13 mouse cellular contexts compared by ENCODE assay signal in genomic region chr9:15978317-15978716, GRCm38 (mm10).
"Had no signal": no experiment of that assay in that cellular context is flagged by ENCODE, and none has a peak within 500 bp of the region (broad histone marks: within the 10 kb centered on the region; RNA-seq: fewer than 3 reads in every experiment).

No protein-coding gene starts in this region.

- H3K4me2 ChIP-seq: kidney, embryonic 15.5 days; limb, embryonic 15.5 days; liver, embryonic 12.5 days; lung, embryonic 14.5 days had no signal

- H3K9ac ChIP-seq: kidney, embryonic 15.5 days; limb, embryonic 15.5 days; liver, embryonic 12.5 days; lung, embryonic 14.5 days had no signal

- DNase-seq: kidney, postnatal 14 days; lung, embryonic 14.5 days; lung, postnatal 10 days; lung, postnatal 4 days; midbrain, embryonic 14.5 days; right cerebral cortex, adult 18-20 months; right cerebral cortex, postnatal 25 days; thymus, adult 18-20 months; thymus, postnatal 14 days had no signal

- H3K36me3 ChIP-seq: kidney, embryonic 15.5 days; limb, embryonic 15.5 days; liver, embryonic 12.5 days had no signal

- H3K9me3 ChIP-seq: kidney, embryonic 15.5 days; limb, embryonic 15.5 days; liver, embryonic 12.5 days; midbrain, embryonic 10.5 days had no signal

- ATAC-seq: liver, embryonic 12.5 days had no signal

- H3K4me1 ChIP-seq: limb, embryonic 15.5 days; liver, embryonic 12.5 days; midbrain, embryonic 10.5 days had no signal

- H3K27ac ChIP-seq: limb, embryonic 15.5 days; liver, embryonic 12.5 days; midbrain, embryonic 10.5 days had no signal

- H3K4me3 ChIP-seq: kidney, embryonic 15.5 days; limb, embryonic 15.5 days; liver, embryonic 12.5 days; midbrain, embryonic 10.5 days had no signal

- H3K27me3 ChIP-seq: kidney, embryonic 15.5 days; limb, embryonic 15.5 days; liver, embryonic 12.5 days had no signal
